Mouse (Mus musculus) liver, postnatal 0 days (tissue): ENCODE results near the gene Pglyrp2.

Experiments used
- CTCF ChIP-seq: sonication (generic); IDR thresholded peaks from 2 replicates; pipeline ENCODE4 v1.5.1; 2016; ENCODE audit warnings: antibody characterized with exemption, low read depth
- EP300 ChIP-seq: IDR thresholded peaks from 2 replicates; pipeline ENCODE4 v1.6.1; 2016; ENCODE audit warnings: antibody characterized with exemption, low read depth, mild to moderate bottlenecking

GRCm38 (mm10) chr17:32437106-32437505 lies 13.1 kb upstream of the Pglyrp2 start:
- TF ChIP-seq CTCF (no peak), EP300 (no peak)
